Mouse (Mus musculus) hindbrain, embryonic 16.5 days (tissue): Measurements from ENCODE around the gene Rhoj. TPM values are rescaled to one million over a fixed set of nuclear protein-coding genes. Genes with fewer than 3 reads are reported as not detected.

ENCODE experiments used
- ATAC-seq: fragments of 200-750 bp; cut with Nextera tagmentation; 2 replicates; pipeline ENCODE4 v1.8.0; 2017; ENCODE audit warnings: moderate TSS enrichment, moderate library complexity
- H3K27ac ChIP-seq: fragments of 300-500 bp; sonication (generic); 2 replicates; pipeline ENCODE4 v1.5.1; 2014; ENCODE audit warnings: low read depth, mild to moderate bottlenecking, control low read depth, low read length, moderate library complexity
- H3K27me3 ChIP-seq: fragments of 300-500 bp; sonication (generic); replicated peaks from 2 replicates; pipeline ENCODE4 v1.6.1; 2014; ENCODE audit warnings: low read length; ENCODE audit not compliant: control insufficient read depth, insufficient read depth
- H3K36me3 ChIP-seq: fragments of 300-500 bp; sonication (generic); 2 replicates; pipeline ENCODE4 v1.6.1; 2014; ENCODE audit warnings: mild to moderate bottlenecking, low read length, moderate library complexity, mixed read lengths; ENCODE audit not compliant: control insufficient read depth, insufficient read depth
- H3K4me1 ChIP-seq: fragments of 300-500 bp; sonication (generic); 2 replicates; pipeline ENCODE4 v1.6.1; 2014; ENCODE audit warnings: low read depth, low read length; ENCODE audit not compliant: control insufficient read depth, insufficient read depth
- H3K4me2 ChIP-seq: fragments of 300-500 bp; sonication (generic); 2 replicates; pipeline ENCODE4 v1.6.1; 2014; ENCODE audit warnings: mild to moderate bottlenecking, low read length, control low read depth, moderate library complexity
- H3K4me3 ChIP-seq: fragments of 300-500 bp; sonication (generic); 2 replicates; pipeline ENCODE4 v1.5.1; 2014; ENCODE audit warnings: mild to moderate bottlenecking, low read length, control low read depth, moderate library complexity
- H3K9ac ChIP-seq: fragments of 300-500 bp; sonication (generic); 2 replicates; pipeline ENCODE4 v1.6.1; 2014; ENCODE audit warnings: low read depth, mild to moderate bottlenecking, control low read depth, low read length, moderate library complexity
- H3K9me3 ChIP-seq: fragments of 300-500 bp; sonication (generic); 2 replicates; pipeline ENCODE4 v1.6.1; 2014; ENCODE audit warnings: mild to moderate bottlenecking, low read length, moderate library complexity; ENCODE audit not compliant: control insufficient read depth
- WGBS: fragments of 180-500 bp; shearing (Covaris S2); extraction: QIAGEN DNeasy Blood & Tissue Kit; methylation state at CpG from one replicate; pipeline ENCODE4 v1.1.7; 2014; 5-methylcytosine and 5-hydroxymethylcytosine counted together
- polyA plus RNA-seq: library from polyadenylated mRNA; unstranded; fragments of >200 nt; fragmentation: Nextera tagmentation; extraction: Ambion mirVana; gene quantifications from 2 replicates; pipeline ENCODE4 v1.2.1, GENCODE M21; 2015

The Rhoj gene
- polyA plus RNA-seq, 1 experiment from 2014 or later = 20.8 TPM

DNA sequence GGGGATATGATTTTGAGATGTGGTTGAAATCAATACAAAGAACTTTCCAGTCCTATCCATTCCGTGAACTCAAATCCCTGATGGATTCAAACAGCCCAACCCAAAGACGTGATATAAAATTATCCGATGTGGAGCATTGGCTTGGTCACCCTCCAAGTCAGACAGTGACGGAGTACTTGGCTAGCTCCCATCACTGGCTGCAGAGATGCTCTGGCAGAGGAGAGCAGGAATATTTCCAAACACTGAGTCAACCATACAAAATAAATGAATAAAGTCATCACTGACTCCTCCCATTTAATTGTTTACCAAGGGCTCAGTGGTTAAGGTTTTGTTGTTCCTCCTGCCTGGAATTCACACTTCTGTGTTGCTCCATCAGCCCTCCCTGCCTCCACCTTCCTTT is 50.6 kb downstream of the Rhoj start:
- Histone ChIP-seq H3K4me3 (no peak overlapping the region), H3K36me3 (no peaks in the 10 kb centered on the region), H3K9ac (no peak overlapping the region), H3K27me3 (no peaks in the 10 kb centered on the region), H3K4me1 (peaks cover 4% of the 10 kb centered on the region; the same call in 1 of the 2 replicates), H3K4me2 (no peak overlapping the region), H3K27ac (no peak overlapping the region), H3K9me3 (no peaks in the 10 kb centered on the region)
- ATAC-seq = no peak
- WGBS = 61% methylated on average over 4 of the region's 4 CpGs

DNA sequence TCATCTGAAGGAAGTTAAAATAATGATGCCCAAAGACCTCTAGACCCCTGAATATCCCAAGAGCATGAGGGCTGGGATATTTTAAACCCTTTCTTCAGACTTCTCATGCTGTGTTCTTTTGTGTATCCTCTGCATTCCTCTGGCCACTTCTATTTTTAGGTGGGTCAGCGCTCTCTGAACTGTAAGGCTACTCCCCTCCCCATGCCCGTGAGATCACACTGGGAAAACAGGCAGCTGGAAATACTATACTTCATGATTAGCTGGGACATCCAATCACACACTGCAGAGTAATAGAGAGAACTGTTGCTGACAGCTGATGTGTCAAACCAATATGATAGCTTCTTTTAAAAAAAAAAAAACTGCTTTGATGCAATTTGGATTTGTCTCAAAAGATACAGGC is 51.4 kb downstream of the Rhoj start:
- Histone ChIP-seq H3K9me3 (no peaks in the 10 kb centered on the region), H3K4me2 (no peak overlapping the region), H3K4me3 (no peak overlapping the region), H3K9ac (no peak overlapping the region), H3K36me3 (no peaks in the 10 kb centered on the region), H3K27ac (no peak overlapping the region), H3K27me3 (no peaks in the 10 kb centered on the region), H3K4me1 (peaks cover 4% of the 10 kb centered on the region; the same call in 1 of the 2 replicates)
- WGBS = 58% methylated on average over 2 of the region's 2 CpGs
- no peak for ATAC-seq

DNA sequence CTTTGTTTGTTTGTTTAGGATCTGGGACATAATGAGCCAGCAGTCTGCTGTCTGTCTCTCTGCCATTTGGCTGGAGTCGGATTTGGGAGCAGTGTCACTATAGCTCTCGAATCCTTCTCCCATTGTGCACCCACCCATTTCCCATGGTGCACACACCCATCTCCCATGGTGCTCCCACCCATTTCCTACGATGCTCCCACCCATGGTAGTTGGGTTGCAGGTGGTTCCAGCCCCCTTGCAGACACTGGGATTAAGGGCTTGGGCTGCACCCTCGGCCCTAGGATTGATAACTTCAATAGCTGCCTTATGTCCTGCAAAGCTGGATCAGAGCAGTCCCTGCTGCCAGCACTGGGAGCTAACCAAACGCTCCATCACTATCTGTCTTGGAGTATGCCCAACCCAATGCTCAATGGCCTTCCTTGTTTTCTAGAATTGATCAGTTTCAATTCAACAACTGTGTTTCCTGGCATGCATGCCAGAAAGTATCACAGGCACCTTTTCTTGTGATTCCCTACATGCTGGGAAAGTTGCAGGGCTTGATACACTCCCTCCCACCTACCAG is 51.9 kb downstream of the Rhoj start:
- no peak overlapping the region for H3K9ac ChIP-seq
- no peak overlapping the region for H3K4me2 ChIP-seq
- H3K4me3 ChIP-seq = no peak overlapping the region
- H3K36me3 ChIP-seq = no peaks in the 10 kb centered on the region
- peaks cover 4% of the 10 kb centered on the region; the same call in 1 of the 2 replicates for H3K4me1 ChIP-seq
- H3K27me3 ChIP-seq = no peaks in the 10 kb centered on the region
- 66% methylated on average over 5 of the region's 5 CpGs for WGBS
- no peaks in the 10 kb centered on the region for H3K9me3 ChIP-seq
- H3K27ac ChIP-seq = peak overlapping the region; percentile 13; the same call in 1 of the 2 replicates
- peak; percentile 69 for ATAC-seq

DNA sequence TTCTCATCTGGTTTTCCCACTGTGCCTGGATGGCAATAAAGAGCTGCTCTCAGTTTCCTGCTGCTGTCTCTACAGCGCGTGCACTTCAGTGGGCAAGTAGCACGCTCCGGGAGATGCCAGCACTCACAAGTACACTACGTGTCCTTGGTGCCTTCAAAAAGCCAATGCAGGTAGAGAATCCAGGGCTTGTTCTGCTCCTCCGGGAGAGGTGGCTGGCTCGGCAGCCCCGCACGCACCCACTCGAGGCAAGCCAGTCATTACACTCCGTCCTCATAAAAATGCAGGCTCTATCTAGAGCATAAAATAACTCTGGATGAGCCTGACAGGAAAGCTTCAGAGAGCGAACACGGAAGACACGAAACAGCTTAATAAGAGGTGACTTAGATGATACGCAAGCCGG is 54.3 kb downstream of the Rhoj start:
- H3K27ac ChIP-seq = no peak overlapping the region
- 79% methylated on average over 16 of the region's 16 CpGs for WGBS
- H3K4me2 ChIP-seq = 0 out of 2 replicates have a peak overlapping the region, but pooled peaks have one; percentile 1
- peaks cover 4% of the 10 kb centered on the region; the same call in 1 of the 2 replicates for H3K4me1 ChIP-seq
- H3K4me3 ChIP-seq = no peak overlapping the region
- no peaks in the 10 kb centered on the region for H3K9me3 ChIP-seq
- H3K36me3 ChIP-seq = no peaks in the 10 kb centered on the region
- no peak for ATAC-seq
- no peak overlapping the region for H3K9ac ChIP-seq
- H3K27me3 ChIP-seq = no peaks in the 10 kb centered on the region

DNA sequence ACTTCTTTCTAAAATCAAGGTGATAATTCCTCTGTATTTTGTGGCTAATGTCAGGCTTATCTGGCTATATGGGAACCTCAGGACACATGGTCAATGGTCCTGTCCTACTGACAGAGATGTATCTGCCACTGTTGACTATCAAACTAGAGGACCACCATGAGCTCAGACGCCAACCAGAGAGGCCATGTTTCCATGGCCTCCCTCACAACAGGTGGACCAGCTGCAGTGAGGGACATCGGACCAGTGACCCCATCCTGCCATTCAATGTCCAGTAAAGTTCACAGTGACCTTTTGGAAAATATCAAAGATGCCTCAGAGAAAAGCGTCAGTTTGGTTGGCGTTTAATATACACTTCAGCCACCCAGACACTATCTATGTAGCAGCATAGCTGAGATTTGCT is 56.3 kb downstream of the Rhoj start:
- 97% methylated on average over 4 of the region's 4 CpGs for WGBS
- no peaks in the 10 kb centered on the region for H3K36me3 ChIP-seq
- H3K27me3 ChIP-seq = no peaks in the 10 kb centered on the region
- H3K4me1 ChIP-seq = peaks cover 4% of the 10 kb centered on the region; the same call in 1 of the 2 replicates
- H3K27ac ChIP-seq = no peak overlapping the region
- no peaks in the 10 kb centered on the region for H3K9me3 ChIP-seq
- ATAC-seq = no peak
- no peak overlapping the region for H3K9ac ChIP-seq
- no peak overlapping the region for H3K4me3 ChIP-seq
- H3K4me2 ChIP-seq = no peak overlapping the region

DNA sequence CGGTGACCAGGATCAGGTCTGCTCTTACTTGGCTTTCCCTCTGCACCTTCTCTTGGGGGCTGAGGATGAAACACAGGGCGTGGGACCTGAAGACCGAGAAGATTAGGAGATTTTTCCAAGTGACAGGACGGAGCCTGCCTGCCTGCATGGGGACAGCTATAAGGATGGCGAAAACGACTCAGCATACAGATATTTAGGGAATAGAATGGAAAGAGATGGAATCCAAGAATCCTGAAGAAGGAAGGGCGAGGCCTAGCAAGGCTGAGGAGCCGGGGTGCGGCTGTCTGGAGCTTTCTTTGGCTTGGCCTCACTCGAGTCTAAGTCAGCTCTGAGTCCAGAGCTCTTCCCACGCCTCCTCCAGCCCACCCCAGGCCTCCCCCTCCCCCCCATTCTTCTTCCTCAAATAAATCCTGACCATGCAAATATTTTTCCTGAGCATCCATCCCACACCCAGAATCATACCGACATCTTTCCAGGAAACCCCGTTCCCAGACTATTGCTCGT is 57.6 kb downstream of the Rhoj start:
- no peak overlapping the region for H3K4me2 ChIP-seq
- H3K27me3 ChIP-seq = no peaks in the 10 kb centered on the region
- no peak overlapping the region for H3K9ac ChIP-seq
- no peaks in the 10 kb centered on the region for H3K4me1 ChIP-seq
- H3K27ac ChIP-seq = no peak overlapping the region
- 85% methylated on average over 14 of the region's 14 CpGs for WGBS
- H3K9me3 ChIP-seq = no peaks in the 10 kb centered on the region
- no peaks in the 10 kb centered on the region for H3K36me3 ChIP-seq
- no peak for ATAC-seq
- H3K4me3 ChIP-seq = no peak overlapping the region

DNA sequence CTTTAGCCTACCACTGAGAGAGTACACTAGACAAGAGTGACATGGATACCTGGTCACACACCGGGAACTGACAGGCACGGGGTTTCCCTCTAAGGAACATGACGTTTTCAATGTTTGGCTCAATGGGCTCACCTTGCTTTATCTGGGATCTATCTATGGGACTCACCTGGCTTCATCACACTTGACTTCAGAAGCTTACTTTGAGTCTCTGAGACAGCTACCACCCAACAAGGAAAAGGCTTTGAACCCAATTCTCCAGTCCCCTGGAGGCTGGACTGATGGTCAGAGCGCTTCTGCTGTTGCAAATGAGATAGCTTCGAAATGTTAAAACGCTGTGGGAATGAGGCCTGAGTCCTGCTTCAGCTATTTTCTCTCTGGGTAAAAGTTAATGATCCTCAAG is 59.2 kb downstream of the Rhoj start:
- no peak overlapping the region for H3K4me3 ChIP-seq
- H3K36me3 ChIP-seq = no peaks in the 10 kb centered on the region
- H3K9ac ChIP-seq = no peak overlapping the region
- ATAC-seq = no peak
- no peak overlapping the region for H3K27ac ChIP-seq
- H3K27me3 ChIP-seq = no peaks in the 10 kb centered on the region
- no peaks in the 10 kb centered on the region for H3K9me3 ChIP-seq
- 92% methylated on average over 6 of the region's 6 CpGs for WGBS
- no peaks in the 10 kb centered on the region for H3K4me1 ChIP-seq
- no peak overlapping the region for H3K4me2 ChIP-seq

DNA sequence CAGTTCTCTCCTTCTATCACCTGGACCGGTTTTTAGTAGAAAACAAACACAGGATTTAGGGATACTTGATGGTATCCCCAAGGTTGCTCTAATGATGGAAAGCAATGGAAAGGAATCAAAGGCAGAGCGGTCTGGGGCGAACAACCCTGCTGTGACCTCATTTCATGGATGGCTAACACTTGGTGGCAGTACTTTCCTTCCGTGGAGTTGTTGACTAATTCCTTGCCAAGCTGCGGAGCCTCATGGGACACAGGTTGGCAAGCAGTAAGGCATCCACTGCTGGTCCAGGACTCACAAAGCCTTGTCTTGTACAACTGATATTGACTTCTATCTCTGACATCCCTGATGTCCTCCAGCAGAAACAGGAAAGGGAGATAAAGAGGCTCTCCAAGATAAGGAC is 60.4 kb downstream of the Rhoj start:
- H3K4me1 ChIP-seq = no peaks in the 10 kb centered on the region
- no peak for ATAC-seq
- no peaks in the 10 kb centered on the region for H3K36me3 ChIP-seq
- WGBS = 70% methylated on average over 5 of the region's 5 CpGs
- no peak overlapping the region for H3K9ac ChIP-seq
- no peaks in the 10 kb centered on the region for H3K27me3 ChIP-seq
- H3K9me3 ChIP-seq = no peaks in the 10 kb centered on the region
- no peak overlapping the region for H3K4me2 ChIP-seq
- no peak overlapping the region for H3K4me3 ChIP-seq
- no peak overlapping the region for H3K27ac ChIP-seq

DNA sequence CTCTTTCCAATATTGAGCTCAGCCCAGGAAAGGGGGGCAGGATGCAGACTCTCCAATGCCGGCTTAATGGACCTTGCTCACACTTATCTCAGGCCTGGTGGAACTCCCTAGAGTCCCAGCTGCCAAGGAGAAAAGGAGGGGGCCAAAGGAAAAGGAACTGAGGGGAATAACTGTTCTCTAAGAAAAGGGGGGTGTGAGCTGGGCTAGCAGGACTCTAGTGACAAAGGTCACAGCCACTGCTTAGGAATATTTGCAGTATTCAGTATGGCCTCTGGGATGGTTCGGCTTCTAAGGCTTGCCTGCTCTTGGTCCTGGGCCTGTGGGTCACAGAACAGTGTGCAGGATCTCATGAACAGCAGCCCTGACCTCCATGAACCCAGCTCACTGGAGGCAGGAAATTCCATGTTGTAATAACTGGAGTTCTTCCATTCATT is 61.3 kb downstream of the Rhoj start:
- no peak for ATAC-seq
- no peak overlapping the region for H3K27ac ChIP-seq
- no peaks in the 10 kb centered on the region for H3K4me1 ChIP-seq
- H3K27me3 ChIP-seq = no peaks in the 10 kb centered on the region
- no peaks in the 10 kb centered on the region for H3K9me3 ChIP-seq
- H3K4me3 ChIP-seq = no peak overlapping the region
- H3K4me2 ChIP-seq = no peak overlapping the region
- no peaks in the 10 kb centered on the region for H3K36me3 ChIP-seq
- 72% methylated on average over 2 of the region's 2 CpGs for WGBS
- no peak overlapping the region for H3K9ac ChIP-seq
